In genomic region chr10:51526633-51527032, GRCm38 (mm10) we compare ENCODE assay signal across 15 mouse cellular contexts. TPM values are rescaled to one million over a fixed set of nuclear protein-coding genes. Genes with fewer than 3 reads are reported as not detected.
"Had no signal": no experiment of that assay in that cellular context is flagged by ENCODE, and none has a peak within 500 bp of the region (broad histone marks: within the 10 kb centered on the region; RNA-seq: fewer than 3 reads in every experiment).

No protein-coding gene starts in this region.

- H3K27me3 ChIP-seq: limb, embryonic 15.5 days; midbrain, embryonic 15.5 days; neural tube, embryonic 13.5 days had no signal

- H3K4me1 ChIP-seq: limb, embryonic 15.5 days; midbrain, embryonic 15.5 days; neural tube, embryonic 13.5 days had no signal

- H3K9ac ChIP-seq: limb, embryonic 15.5 days; midbrain, embryonic 15.5 days; neural tube, embryonic 13.5 days had no signal

- H3K4me3 ChIP-seq: limb, embryonic 15.5 days; midbrain, embryonic 15.5 days; neural tube, embryonic 13.5 days had no signal

- H3K9me3 ChIP-seq: limb, embryonic 15.5 days; midbrain, embryonic 15.5 days; neural tube, embryonic 13.5 days had no signal

- ATAC-seq: intestine, postnatal 0 days; midbrain, embryonic 15.5 days had no signal

- H3K27ac ChIP-seq: limb, embryonic 15.5 days; midbrain, embryonic 15.5 days; neural tube, embryonic 13.5 days; stomach, postnatal 0 days had no signal

- H3K36me3 ChIP-seq: limb, embryonic 15.5 days; midbrain, embryonic 15.5 days; neural tube, embryonic 13.5 days had no signal

- DNase-seq: kidney, adult 8-10 months; kidney, postnatal 25 days; layer of hippocampus, postnatal 36 days; lung, adult 18-20 months; retina, postnatal 1 day; right cerebral cortex, postnatal 4 days; thymus, postnatal 4 days had no signal

RNA-seq across cellular contexts. Expression of gene Lilr4b, which starts 46.2 kb away (rescaled TPM):
- polyA plus RNA-seq: limb, embryonic 11.5 days had no signal

RNA-seq across cellular contexts. Expression of gene Gm49339, which starts 46.2 kb away (rescaled TPM):
- total RNA-seq: layer of hippocampus, postnatal 36 days; left cerebral cortex, postnatal 25 days had no signal
- polyA plus RNA-seq: midbrain, embryonic 11.5 days; neural tube, embryonic 13.5 days; stomach, postnatal 0 days had no signal
